Mouse (Mus musculus): ENCODE results near the gene Swap70. TPM values are rescaled to one million over a fixed set of nuclear protein-coding genes. Genes with fewer than 3 reads are reported as not detected.

The Swap70 gene
- polyA plus RNA-seq, 1 experiment from 2014 or later = 9.9 TPM

- H3K27ac ChIP-seq (ENCODE audit: low read length) = no peak overlapping the region
- H3K4me3 ChIP-seq (ENCODE audit: low read depth, low read length) = no peak overlapping the region
- no peak overlapping the region for H3K4me2 ChIP-seq (ENCODE audit: low read length)
- no peaks in the 10 kb centered on the region for H3K9me3 ChIP-seq (replicated peaks; ENCODE audit: control insufficient read depth, low read length, poor library complexity, severe bottlenecking)
- ATAC-seq = no peak
- H3K4me1 ChIP-seq (ENCODE audit: control insufficient read depth, insufficient read depth, low read length) = no peaks in the 10 kb centered on the region
- 94% methylated on average over 4 of the region's 4 CpGs for WGBS
- no peaks in the 10 kb centered on the region for H3K27me3 ChIP-seq (ENCODE audit: control insufficient read depth, insufficient read depth, low read depth, low read length)
- H3K9ac ChIP-seq (ENCODE audit: low read depth, low read length) = no peak overlapping the region
- H3K36me3 ChIP-seq (ENCODE audit: control insufficient read depth, insufficient read depth, low read length) = peaks cover 55% of the 10 kb centered on the region
Measured at GRCm38 (mm10) chr7:110317412-110317811, 95.9 kb downstream of the Swap70 start.

GRCm38 (mm10) chr7:110318971-110319519 is 97.5 kb downstream of the Swap70 start:
- no peak overlapping the region for H3K9ac ChIP-seq (ENCODE audit: low read depth, low read length)
- H3K4me1 ChIP-seq (ENCODE audit: control insufficient read depth, insufficient read depth, low read length) = no peaks in the 10 kb centered on the region
- H3K36me3 ChIP-seq (ENCODE audit: control insufficient read depth, insufficient read depth, low read length) = peaks cover 54% of the 10 kb centered on the region
- H3K9me3 ChIP-seq (replicated peaks; ENCODE audit: control insufficient read depth, low read length, poor library complexity, severe bottlenecking) = no peaks in the 10 kb centered on the region
- 86% methylated on average over 6 of the region's 6 CpGs for WGBS
- H3K27ac ChIP-seq (ENCODE audit: low read length) = no peak overlapping the region
- ATAC-seq = no peak
- H3K4me3 ChIP-seq (ENCODE audit: low read depth, low read length) = no peak overlapping the region
- no peak overlapping the region for H3K4me2 ChIP-seq (ENCODE audit: low read length)
- no peaks in the 10 kb centered on the region for H3K27me3 ChIP-seq (ENCODE audit: control insufficient read depth, insufficient read depth, low read depth, low read length)

- ATAC-seq = no peak
- Histone ChIP-seq H3K4me1 (ENCODE audit: control insufficient read depth, insufficient read depth, low read length) (no peaks in the 10 kb centered on the region), H3K36me3 (ENCODE audit: control insufficient read depth, insufficient read depth, low read length) (peaks cover 57% of the 10 kb centered on the region), H3K4me2 (ENCODE audit: low read length) (no peak overlapping the region), H3K9me3 (replicated peaks; ENCODE audit: control insufficient read depth, low read length, poor library complexity, severe bottlenecking) (no peaks in the 10 kb centered on the region; the same call in 1 of the 2 replicates), H3K27me3 (ENCODE audit: control insufficient read depth, insufficient read depth, low read depth, low read length) (no peaks in the 10 kb centered on the region), H3K4me3 (ENCODE audit: low read depth, low read length) (no peak overlapping the region), H3K27ac (ENCODE audit: low read length) (no peak overlapping the region), H3K9ac (ENCODE audit: low read depth, low read length) (no peak overlapping the region)
- 83% methylated on average over 5 of the region's 5 CpGs for WGBS
Measured at GRCm38 (mm10) chr7:110321106-110321505, 99.6 kb downstream of the Swap70 start.

- 97% methylated on average over 1 of the region's 1 CpGs for WGBS
- H3K9ac ChIP-seq (ENCODE audit: low read depth, low read length) = no peak overlapping the region
- ATAC-seq = no peak
- H3K4me3 ChIP-seq (ENCODE audit: low read depth, low read length) = no peak overlapping the region
- no peak overlapping the region for H3K27ac ChIP-seq (ENCODE audit: low read length)
- no peaks in the 10 kb centered on the region for H3K4me1 ChIP-seq (ENCODE audit: control insufficient read depth, insufficient read depth, low read length)
- no peak overlapping the region for H3K4me2 ChIP-seq (ENCODE audit: low read length)
- peaks cover 65% of the 10 kb centered on the region for H3K36me3 ChIP-seq (ENCODE audit: control insufficient read depth, insufficient read depth, low read length)
- no peaks in the 10 kb centered on the region for H3K27me3 ChIP-seq (ENCODE audit: control insufficient read depth, insufficient read depth, low read depth, low read length)
- no peaks in the 10 kb centered on the region; the same call in 1 of the 2 replicates for H3K9me3 ChIP-seq (replicated peaks; ENCODE audit: control insufficient read depth, low read length, poor library complexity, severe bottlenecking)
Measured at GRCm38 (mm10) chr7:110324852-110325251, 103.3 kb downstream of the Swap70 start.

DNA sequence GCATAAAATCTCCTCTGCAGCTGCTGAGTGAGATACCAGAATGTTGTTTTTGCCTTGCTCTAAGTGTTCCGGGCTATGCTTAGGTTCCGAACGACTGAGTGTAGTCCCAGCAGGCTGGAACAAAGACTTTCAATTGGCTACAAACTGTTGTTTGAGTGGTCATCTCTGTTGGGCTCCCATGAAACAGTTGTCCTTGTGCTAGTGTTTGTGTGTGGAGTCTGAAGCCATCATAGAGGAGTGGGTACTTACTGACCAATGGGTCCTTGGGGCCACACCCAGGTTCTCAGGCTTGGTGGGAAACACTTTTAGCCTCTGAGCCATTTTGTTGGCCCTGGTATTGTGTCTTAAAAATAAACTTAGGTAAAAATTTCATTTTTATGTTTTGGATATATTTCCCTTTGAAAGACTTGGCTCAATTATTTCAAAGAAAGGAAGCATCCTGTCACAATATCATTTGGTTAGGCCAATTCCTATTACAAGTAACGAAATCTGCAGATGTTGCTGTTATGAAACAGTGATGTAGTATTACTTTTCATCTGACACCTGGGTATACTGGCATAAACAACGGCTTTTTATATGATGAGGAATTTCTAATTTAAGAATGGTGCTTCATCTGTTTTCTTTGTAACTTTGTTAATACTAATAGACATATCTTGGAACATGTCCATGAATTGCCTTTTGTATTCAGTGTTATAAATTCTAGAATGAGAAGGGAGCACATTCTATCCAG is 104.0 kb downstream of the Swap70 start:
- Histone ChIP-seq H3K9me3 (replicated peaks; ENCODE audit: control insufficient read depth, low read length, poor library complexity, severe bottlenecking) (no peaks in the 10 kb centered on the region; the same call in 1 of the 2 replicates), H3K4me2 (ENCODE audit: low read length) (no peak overlapping the region), H3K4me3 (ENCODE audit: low read depth, low read length) (no peak overlapping the region), H3K36me3 (ENCODE audit: control insufficient read depth, insufficient read depth, low read length) (peaks cover 59% of the 10 kb centered on the region), H3K27me3 (ENCODE audit: control insufficient read depth, insufficient read depth, low read depth, low read length) (no peaks in the 10 kb centered on the region), H3K9ac (ENCODE audit: low read depth, low read length) (no peak overlapping the region), H3K27ac (ENCODE audit: low read length) (no peak overlapping the region), H3K4me1 (ENCODE audit: control insufficient read depth, insufficient read depth, low read length) (no peaks in the 10 kb centered on the region)
- WGBS = 98% methylated on average over 5 of the region's 5 CpGs
- ATAC-seq = no peak

Other genes with a start within 250 kb of the Swap70 start
- 63.7 and 67.2 TPM in 2 replicates for gene Tmem41b, start 234.8 kb upstream of the Swap70 start, polyA plus RNA-seq (2015; fragmentation: Nextera tagmentation; extraction: Ambion mirVana)
- gene Ipo7, start 203.4 kb upstream of the Swap70 start, polyA plus RNA-seq (2015; fragmentation: Nextera tagmentation; extraction: Ambion mirVana) = 48.6 and 50.6 TPM in 2 replicates
- 13.8 and 14.1 TPM in 2 replicates for gene Zfp143, start 160.5 kb upstream of the Swap70 start, polyA plus RNA-seq (2015; fragmentation: Nextera tagmentation; extraction: Ambion mirVana)
- gene Wee1, start 99.7 kb upstream of the Swap70 start, polyA plus RNA-seq (2015; fragmentation: Nextera tagmentation; extraction: Ambion mirVana) = 3.7 TPM in 2 replicates

All from midbrain, embryonic 16.5 days (tissue).